Mouse (Mus musculus): ENCODE measurements around the gene Gins3. TPM values are rescaled to one million over a fixed set of nuclear protein-coding genes. Genes with fewer than 3 reads are reported as not detected.
"Not testable (repeated sequence)": the region's sequence is repeated elsewhere in the genome, so short reads cannot be mapped to it uniquely, and the experiment has no call there.

Gins3 gene
- polyA plus RNA-seq, 1 experiment from 2014 or later: 13.5 TPM

DNA sequence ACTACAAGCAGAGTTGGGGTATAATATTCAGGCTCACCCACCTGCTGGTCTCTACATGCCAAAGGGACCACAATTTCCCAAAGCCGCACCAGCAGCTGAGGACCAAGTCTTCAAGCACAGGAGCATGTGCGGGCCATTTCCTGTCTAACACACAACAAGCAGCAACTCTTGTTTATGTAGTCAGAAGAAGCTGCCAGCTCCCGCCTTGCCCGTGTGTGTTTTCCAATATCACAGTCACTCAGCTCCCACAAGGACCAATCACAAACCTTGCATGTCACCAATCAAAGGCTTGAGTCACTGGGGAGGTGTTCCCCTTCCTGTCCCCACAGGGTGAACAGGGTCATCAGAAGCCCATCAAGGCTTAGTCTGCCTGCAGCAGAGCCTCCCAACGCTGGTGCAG is 20.1 kb downstream of the Gins3 start:
- WGBS: 69% methylated on average over 5 of the region's 5 CpGs
- no peaks in the 10 kb centered on the region for H3K9me3 ChIP-seq (replicated peaks)
- no peak overlapping the region for H3K4me2 ChIP-seq
- no peaks in the 10 kb centered on the region for H3K36me3 ChIP-seq
- H3K27me3 ChIP-seq: no peaks in the 10 kb centered on the region
- no peak overlapping the region for H3K9ac ChIP-seq
- ATAC-seq (replicated peaks; ENCODE audit: insufficient number of reproducible peaks, insufficient read depth, low FRiP score, low read depth): no peak
- H3K4me3 ChIP-seq: no peak overlapping the region
- H3K27ac ChIP-seq: no peak overlapping the region
- H3K4me1 ChIP-seq (replicated peaks): peaks cover 9% of the 10 kb centered on the region; the same call in 1 of the 2 replicates

GRCm38 (mm10) chr8:95655831-95656230 is 22.6 kb downstream of the Gins3 start:
- ATAC-seq (replicated peaks; ENCODE audit: insufficient number of reproducible peaks, insufficient read depth, low FRiP score, low read depth): no peak
- H3K9me3 ChIP-seq (replicated peaks): no peaks in the 10 kb centered on the region

GRCm38 (mm10) chr8:95656316-95657002 is 23.2 kb downstream of the Gins3 start:
- no peak overlapping the region for H3K9ac ChIP-seq
- no peak overlapping the region for H3K4me3 ChIP-seq
- H3K9me3 ChIP-seq (replicated peaks): no peaks in the 10 kb centered on the region
- no peaks in the 10 kb centered on the region for H3K27me3 ChIP-seq
- ATAC-seq (replicated peaks; ENCODE audit: insufficient number of reproducible peaks, insufficient read depth, low FRiP score, low read depth): no peak
- no peak overlapping the region for H3K27ac ChIP-seq
- peaks cover 8% of the 10 kb centered on the region for H3K4me1 ChIP-seq (replicated peaks)
- no peak overlapping the region for H3K4me2 ChIP-seq
- no peaks in the 10 kb centered on the region for H3K36me3 ChIP-seq
- WGBS: 42% methylated on average over 5 of the region's 5 CpGs

More at GRCm38 (mm10) chr8:95655831-95656230, 22.6 kb downstream of the Gins3 start:
- Histone ChIP-seq H3K36me3 (no peaks in the 10 kb centered on the region), H3K27me3 (no peaks in the 10 kb centered on the region), H3K27ac (no peak overlapping the region), H3K4me2 (no peak overlapping the region), H3K9ac (no peak overlapping the region), H3K4me1 (replicated peaks) (peaks cover 8% of the 10 kb centered on the region; the same call in 1 of the 2 replicates), H3K4me3 (no peak overlapping the region)
- WGBS: 71% methylated on average over 7 of the region's 7 CpGs

- Histone ChIP-seq H3K9ac (no peak overlapping the region), H3K4me1 (replicated peaks) (peaks cover 8% of the 10 kb centered on the region), H3K4me3 (no peak overlapping the region), H3K36me3 (no peaks in the 10 kb centered on the region), H3K27ac (no peak overlapping the region), H3K4me2 (no peak overlapping the region), H3K27me3 (no peaks in the 10 kb centered on the region), H3K9me3 (replicated peaks) (no peaks in the 10 kb centered on the region)
- no peak for ATAC-seq (replicated peaks; ENCODE audit: insufficient number of reproducible peaks, insufficient read depth, low FRiP score, low read depth)
- WGBS: 49% methylated on average over 2 of the region's 2 CpGs
Measured at GRCm38 (mm10) chr8:95657523-95657922, 24.3 kb downstream of the Gins3 start.

- Histone ChIP-seq H3K27ac (no peak overlapping the region), H3K36me3 (no peaks in the 10 kb centered on the region), H3K27me3 (no peaks in the 10 kb centered on the region), H3K9me3 (replicated peaks) (no peaks in the 10 kb centered on the region), H3K4me1 (replicated peaks) (peaks cover 13% of the 10 kb centered on the region), H3K4me2 (no peak overlapping the region), H3K4me3 (no peak overlapping the region), H3K9ac (no peak overlapping the region)
- WGBS: 80% methylated on average over 6 of the region's 6 CpGs
- ATAC-seq (replicated peaks; ENCODE audit: insufficient number of reproducible peaks, insufficient read depth, low FRiP score, low read depth): no peak
Measured at GRCm38 (mm10) chr8:95660334-95660882, 27.2 kb downstream of the Gins3 start.

GRCm38 (mm10) chr8:95661085-95661484 is 27.8 kb downstream of the Gins3 start:
- 68% methylated on average over 8 of the region's 8 CpGs for whole genome bisulfite sequencing
- H3K9me3 ChIP-seq (replicated peaks): no peaks in the 10 kb centered on the region

DNA sequence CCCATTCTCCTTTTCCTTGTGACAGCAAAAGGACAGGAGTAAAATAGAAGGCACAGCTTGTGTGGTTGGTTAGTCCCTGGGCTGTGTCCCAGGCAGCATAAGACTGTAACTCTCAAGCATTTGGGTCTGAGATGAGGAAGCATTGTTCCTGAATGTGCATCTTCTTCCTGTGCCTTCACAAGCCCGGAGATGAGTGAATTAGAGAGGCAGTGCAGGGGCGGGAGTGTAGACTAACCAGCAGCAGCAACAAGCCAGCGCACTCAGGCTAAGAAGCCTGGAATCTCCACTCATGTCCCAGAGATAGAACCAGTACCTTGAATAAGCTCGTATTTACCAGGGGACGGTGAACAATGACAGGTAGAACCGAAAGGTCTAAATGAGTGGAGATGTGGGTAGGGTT is 28.3 kb downstream of the Gins3 start:
- Histone ChIP-seq H3K4me2 (no peak overlapping the region), H3K36me3 (no peaks in the 10 kb centered on the region), H3K9me3 (replicated peaks) (no peaks in the 10 kb centered on the region), H3K9ac (no peak overlapping the region), H3K4me1 (replicated peaks) (peaks cover 13% of the 10 kb centered on the region), H3K4me3 (no peak overlapping the region), H3K27me3 (no peaks in the 10 kb centered on the region), H3K27ac (no peak overlapping the region)
- WGBS: 77% methylated on average over 6 of the region's 6 CpGs
- ATAC-seq (replicated peaks; ENCODE audit: insufficient number of reproducible peaks, insufficient read depth, low FRiP score, low read depth): no peak

More at GRCm38 (mm10) chr8:95661085-95661484, 27.8 kb downstream of the Gins3 start:
- Histone ChIP-seq H3K4me2 (no peak overlapping the region), H3K4me1 (replicated peaks) (peaks cover 13% of the 10 kb centered on the region), H3K36me3 (no peaks in the 10 kb centered on the region), H3K4me3 (no peak overlapping the region), H3K9ac (no peak overlapping the region), H3K27ac (no peak overlapping the region), H3K27me3 (no peaks in the 10 kb centered on the region)
- ATAC-seq (replicated peaks; ENCODE audit: insufficient number of reproducible peaks, insufficient read depth, low FRiP score, low read depth): no peak

- H3K27me3 ChIP-seq: no peaks in the 10 kb centered on the region
- 65% methylated on average over 7 of the region's 7 CpGs for WGBS
- no peaks in the 10 kb centered on the region for H3K36me3 ChIP-seq
- H3K9me3 ChIP-seq (replicated peaks): no peaks in the 10 kb centered on the region
- H3K4me2 ChIP-seq: no peak overlapping the region
- no peak overlapping the region for H3K9ac ChIP-seq
- H3K4me3 ChIP-seq: no peak overlapping the region
- H3K4me1 ChIP-seq (replicated peaks): peaks cover 13% of the 10 kb centered on the region
- ATAC-seq (replicated peaks; ENCODE audit: insufficient number of reproducible peaks, insufficient read depth, low FRiP score, low read depth): no peak
- no peak overlapping the region for H3K27ac ChIP-seq
Measured at GRCm38 (mm10) chr8:95662885-95663598, 29.8 kb downstream of the Gins3 start.

DNA sequence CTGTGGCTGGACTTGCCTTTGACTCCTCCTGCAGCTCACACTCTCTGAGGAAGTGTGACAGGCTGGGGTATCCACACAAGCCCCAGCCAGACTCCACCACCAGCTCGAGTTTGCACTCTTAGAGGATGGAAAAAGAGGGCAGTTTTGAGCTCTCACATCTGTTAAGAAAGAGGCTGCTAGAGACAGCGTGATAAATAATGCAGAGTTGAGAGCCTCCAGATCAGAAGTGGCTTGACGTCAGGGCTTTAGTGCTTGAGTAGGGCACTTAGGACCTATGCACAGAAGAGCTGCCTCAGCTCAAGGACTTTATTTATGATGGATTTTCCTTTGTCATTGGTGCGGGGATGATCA is 30.3 kb downstream of the Gins3 start:
- Histone ChIP-seq H3K4me2 (no peak overlapping the region), H3K27ac (no peak overlapping the region), H3K27me3 (no peaks in the 10 kb centered on the region), H3K4me1 (replicated peaks) (peaks cover 12% of the 10 kb centered on the region), H3K9ac (no peak overlapping the region), H3K36me3 (no peaks in the 10 kb centered on the region), H3K9me3 (replicated peaks) (no peaks in the 10 kb centered on the region), H3K4me3 (no peak overlapping the region)
- ATAC-seq (replicated peaks; ENCODE audit: insufficient number of reproducible peaks, insufficient read depth, low FRiP score, low read depth): no peak
- WGBS: 34% methylated on average over 4 of the region's 4 CpGs

GRCm38 (mm10) chr8:95665813-95666452 is 32.7 kb downstream of the Gins3 start:
- H3K9me3 ChIP-seq (replicated peaks); H3K4me2 ChIP-seq; H3K9ac ChIP-seq; H3K36me3 ChIP-seq; H3K4me3 ChIP-seq; H3K27me3 ChIP-seq; ATAC-seq (replicated peaks; ENCODE audit: insufficient number of reproducible peaks, insufficient read depth, low FRiP score, low read depth); H3K27ac ChIP-seq; H3K4me1 ChIP-seq (replicated peaks): not testable (repeated sequence)
- WGBS: 91% methylated on average over 11 of the region's 11 CpGs

- Histone ChIP-seq H3K9me3 (replicated peaks) (no peaks in the 10 kb centered on the region), H3K4me2 (no peak overlapping the region), H3K4me3 (no peak overlapping the region), H3K27me3 (peaks cover 14% of the 10 kb centered on the region), H3K27ac (no peak overlapping the region), H3K9ac (no peak overlapping the region), H3K36me3 (no peaks in the 10 kb centered on the region), H3K4me1 (replicated peaks) (peaks cover 9% of the 10 kb centered on the region; the same call in 1 of the 2 replicates)
- no peak for ATAC-seq (replicated peaks; ENCODE audit: insufficient number of reproducible peaks, insufficient read depth, low FRiP score, low read depth)
- 39% methylated on average over 8 of the region's 8 CpGs for WGBS
Measured at GRCm38 (mm10) chr8:95668163-95668958, 35.1 kb downstream of the Gins3 start.

Measured in heart, embryonic 15.5 days (tissue).